Mouse (Mus musculus): ENCODE measurements around the gene Plaur.

GRCm38 (mm10) chr7:24506065-24506459 lies 43.8 kb downstream of the Plaur start:
- no peak for TF ChIP-seq CTCF (IDR thresholded peaks at IDR 0.05; ENCODE audit: control insufficient read depth, insufficient read depth, low read length)
- TF ChIP-seq POLR2A (IDR thresholded peaks at IDR 0.05; ENCODE audit: borderline replicate concordance, control insufficient read depth, low read depth, low read length), result no peak

Data from bone marrow, adult 2 months (tissue).